Mouse (Mus musculus): ENCODE measurements at regions not wholly inside any gene's neighbourhood (a gene's known extent, or its start where the extent isn't known, plus 50 kb on each side); places are given as distances from the start of the nearest gene placed in this dataset.

DNA sequence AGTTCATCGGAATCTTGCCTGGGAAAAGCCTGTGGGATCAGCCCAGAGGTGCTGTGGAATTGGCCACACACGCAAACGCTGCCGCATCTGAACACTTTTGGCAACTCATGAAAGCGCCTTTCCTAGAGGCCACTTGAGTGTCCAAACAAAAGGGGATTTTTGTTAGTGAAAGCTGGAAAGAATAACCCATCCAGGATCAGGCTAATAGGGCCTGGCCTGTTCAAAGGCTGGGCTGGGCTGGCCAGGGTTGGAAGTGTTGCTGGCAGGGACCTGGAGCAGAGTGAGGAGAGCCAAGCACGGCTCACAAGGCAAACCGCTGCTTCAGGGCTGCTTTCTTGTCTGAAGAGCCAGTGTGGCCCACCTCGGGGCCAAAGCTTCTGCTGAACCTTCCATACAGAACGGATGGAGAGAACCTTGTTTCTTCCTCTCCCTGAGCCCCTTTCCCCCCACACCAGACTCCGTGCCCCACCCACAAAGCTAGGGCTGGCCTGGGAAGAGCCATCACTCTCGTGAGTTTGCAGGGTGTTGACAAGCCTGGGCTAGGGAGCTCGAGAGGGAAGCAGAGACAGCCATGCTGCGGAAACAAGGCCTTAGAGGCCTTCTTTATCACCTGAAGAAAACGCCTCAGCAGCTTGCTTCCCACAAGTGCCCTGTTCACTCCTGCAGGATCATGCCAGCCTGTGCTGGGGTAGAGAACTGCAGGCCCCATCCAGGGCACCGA lies 459.5 kb downstream of the Ccdc171 start:
- TF ChIP-seq CTCF (IDR thresholded peaks at IDR 0.05; ENCODE audit: borderline replicate concordance, control insufficient read depth, extremely low read depth, insufficient read depth, low read length, poor library complexity) (no peak), POLR2A (IDR thresholded peaks at IDR 0.05; ENCODE audit: control insufficient read depth, extremely low read depth, insufficient read depth, low read length, poor library complexity) (no peak)

Measured in thymus, adult 2 months (tissue).